Mouse (Mus musculus) small intestine, adult 2 months (tissue): ENCODE measurements around the gene Adipor1. TPM values are rescaled to one million over a fixed set of nuclear protein-coding genes. Genes with fewer than 3 reads are reported as not detected.
"Not testable (repeated sequence)": the region's sequence is repeated elsewhere in the genome, so short reads cannot be mapped to it uniquely, and the experiment has no call there.

Experiments
- H3K27ac ChIP-seq: fragments of 200-500 bp; 2 replicates; pipeline ENCODE4 v1.5.1; 2012; ENCODE audit warnings: low read depth, low read length, control low read depth, inconsistent platforms; ENCODE audit not compliant: insufficient read depth
- H3K27me3 ChIP-seq: fragments of 200-500 bp; 2 replicates; pipeline ENCODE4 v1.6.1; 2012; ENCODE audit warnings: mild to moderate bottlenecking, moderate library complexity, low read length, inconsistent platforms; ENCODE audit not compliant: control insufficient read depth, insufficient read depth
- H3K36me3 ChIP-seq: fragments of 200-500 bp; 2 replicates; pipeline ENCODE4 v1.6.1; 2012; ENCODE audit warnings: mild to moderate bottlenecking, low read length, control low read depth, inconsistent platforms; ENCODE audit not compliant: control insufficient read depth, insufficient read depth
- H3K4me1 ChIP-seq: fragments of 200-500 bp; 2 replicates; pipeline ENCODE4 v1.6.1; 2012; ENCODE audit warnings: low read length, inconsistent platforms, mixed read lengths; ENCODE audit not compliant: control insufficient read depth, insufficient read depth, insufficient read length
- H3K4me3 ChIP-seq: fragments of 200-500 bp; 2 replicates; pipeline ENCODE4 v1.5.1; 2012; ENCODE audit warnings: low read depth, mild to moderate bottlenecking, control low read depth, inconsistent platforms, low read length, moderate library complexity
- CTCF ChIP-seq: fragments of 200-500 bp; IDR thresholded peaks from 2 replicates; pipeline ENCODE4 v1.5.1; 2012; ENCODE audit warnings: low read depth, mild to moderate bottlenecking, control low read depth, inconsistent platforms, low read length, moderate library complexity, mixed read lengths; ENCODE audit not compliant: insufficient replicate concordance, insufficient read length; ENCODE audit errors: extremely low read depth
- POLR2A ChIP-seq: fragments of 200-500 bp; IDR thresholded peaks from 2 replicates; pipeline ENCODE4 v1.6.1; 2012; ENCODE audit warnings: low read depth, mild to moderate bottlenecking, control low read depth, inconsistent platforms, low read length, moderate library complexity
- WGBS: fragments of 180-500 bp; shearing (Covaris S2); methylation state at CpG from one replicate; pipeline ENCODE4 v1.1.7; 2018; 5-methylcytosine and 5-hydroxymethylcytosine counted together
- polyA plus RNA-seq: library from polyadenylated mRNA; depleted of rRNA; stranded (reverse); fragments of >200 nt; gene quantifications from 2 replicates; pipeline ENCODE4 v1.2.3, GENCODE M21; 2012

The Adipor1 gene
- polyA plus RNA-seq, 1 experiment: 97.7 TPM

- Histone ChIP-seq H3K36me3 (no peaks in the 10 kb centered on the region), H3K4me3 (no peak overlapping the region), H3K4me1 (peaks cover 3% of the 10 kb centered on the region; the same call in 1 of the 2 replicates), H3K27me3 (no peaks in the 10 kb centered on the region), H3K27ac (no peak overlapping the region)
- WGBS: 93% methylated on average over 3 of the region's 3 CpGs
- TF ChIP-seq CTCF (no peak), POLR2A (no peak)
Measured at GRCm38 (mm10) chr1:134442394-134442793, 27.2 kb downstream of the Adipor1 start.

- not testable (repeated sequence) for H3K4me1 ChIP-seq, H3K27ac ChIP-seq, H3K4me3 ChIP-seq, H3K27me3 ChIP-seq, H3K36me3 ChIP-seq
- WGBS: 23% methylated on average over 1 of the region's 1 CpGs
Measured at GRCm38 (mm10) chr1:134443288-134443687, 28.1 kb downstream of the Adipor1 start.

- no peak overlapping the region for H3K4me3 ChIP-seq
- peaks cover 3% of the 10 kb centered on the region; the same call in 1 of the 2 replicates for H3K4me1 ChIP-seq
- TF ChIP-seq CTCF (no peak), POLR2A (no peak)
- no peak overlapping the region for H3K27ac ChIP-seq
- 76% methylated on average over 2 of the region's 2 CpGs for WGBS
- H3K36me3 ChIP-seq: no peaks in the 10 kb centered on the region
- H3K27me3 ChIP-seq: no peaks in the 10 kb centered on the region
Measured at GRCm38 (mm10) chr1:134445418-134445817, 30.2 kb downstream of the Adipor1 start.

GRCm38 (mm10) chr1:134448537-134448936, 33.4 kb downstream of the Adipor1 start:
- H3K27ac ChIP-seq, H3K27me3 ChIP-seq, H3K36me3 ChIP-seq, H3K4me3 ChIP-seq, H3K4me1 ChIP-seq: not testable (repeated sequence)
- 63% methylated on average over 3 of the region's 3 CpGs for WGBS

GRCm38 (mm10) chr1:134450201-134450600, 35.0 kb downstream of the Adipor1 start:
- H3K27ac ChIP-seq: no peak overlapping the region
- TF ChIP-seq CTCF (no peak), POLR2A (no peak)
- 73% methylated on average over 4 of the region's 4 CpGs for WGBS
- H3K4me3 ChIP-seq: no peak overlapping the region
- H3K4me1 ChIP-seq: peaks cover 2% of the 10 kb centered on the region; the same call in 1 of the 2 replicates
- H3K36me3 ChIP-seq: no peaks in the 10 kb centered on the region
- no peaks in the 10 kb centered on the region for H3K27me3 ChIP-seq

- no peak for TF ChIP-seq POLR2A
- TF ChIP-seq CTCF: no peak
- Histone ChIP-seq H3K4me1 (no peaks in the 10 kb centered on the region), H3K27ac (no peak overlapping the region), H3K4me3 (no peak overlapping the region), H3K36me3 (no peaks in the 10 kb centered on the region), H3K27me3 (no peaks in the 10 kb centered on the region)
- WGBS: 33% methylated on average over 3 of the region's 3 CpGs
Measured at GRCm38 (mm10) chr1:134450986-134451385, 35.8 kb downstream of the Adipor1 start.

GRCm38 (mm10) chr1:134454904-134455824, 40.0 kb downstream of the Adipor1 start, which contains the start of gene Klhl12:
Gene Klhl12 (plus strand): TSS chr1:134455531.
- TF ChIP-seq POLR2A: peak; percentile 55; the same call in 1 of the 2 replicates
- TF ChIP-seq CTCF: no peak
- Histone ChIP-seq H3K4me3 (peak within 1 kb of the TSS; percentile 100), H3K4me1 (no peaks in the 10 kb centered on the region), H3K27ac (no peak within 1 kb of the TSS), H3K36me3 (peaks cover 5% of the 10 kb centered on the region; the same call in 1 of the 2 replicates), H3K27me3 (no peaks in the 10 kb centered on the region)
- WGBS: under 1% methylated on average over 61 of the region's 61 CpGs
